Mouse (Mus musculus) thymus, adult 2 months (tissue): ENCODE measurements around the gene Map3k5.

Source experiments
- CTCF ChIP-seq: fragments of 200-500 bp; IDR thresholded peaks from 2 replicates; pipeline ENCODE4 v1.5.1; 2012; ENCODE audit warnings: mild to moderate bottlenecking, control low read depth, low read length, moderate library complexity, borderline replicate concordance; ENCODE audit not compliant: control insufficient read depth, poor library complexity, insufficient read depth; ENCODE audit errors: extremely low read depth
- POLR2A ChIP-seq: fragments of 200-500 bp; IDR thresholded peaks from 2 replicates; pipeline ENCODE4 v1.6.1; 2012; ENCODE audit warnings: mild to moderate bottlenecking, low read length, control low read depth, moderate library complexity; ENCODE audit not compliant: control insufficient read depth, poor library complexity, insufficient read depth; ENCODE audit errors: extremely low read depth

GRCm38 (mm10) chr10:20148130-20148772 lies 214.0 kb downstream of the Map3k5 start, which contains the start of gene Map7:
- TF ChIP-seq CTCF (no peak), POLR2A (no peak)
